Mouse (Mus musculus) cerebellum, postnatal 10 days (tissue): ENCODE measurements around the gene Spic.

Experiments
- DNase-seq, 2 experiments: peaks; one replicate each; pipeline ENCODE4 v3.0.0; 2021; ENCODE audit warnings: mixed read lengths in 2 of 2

Gene Spic

GRCm38 (mm10) chr10:88631330-88631953 is 53.4 kb downstream of the Spic start:
- DNase-seq, result no peak

DNA sequence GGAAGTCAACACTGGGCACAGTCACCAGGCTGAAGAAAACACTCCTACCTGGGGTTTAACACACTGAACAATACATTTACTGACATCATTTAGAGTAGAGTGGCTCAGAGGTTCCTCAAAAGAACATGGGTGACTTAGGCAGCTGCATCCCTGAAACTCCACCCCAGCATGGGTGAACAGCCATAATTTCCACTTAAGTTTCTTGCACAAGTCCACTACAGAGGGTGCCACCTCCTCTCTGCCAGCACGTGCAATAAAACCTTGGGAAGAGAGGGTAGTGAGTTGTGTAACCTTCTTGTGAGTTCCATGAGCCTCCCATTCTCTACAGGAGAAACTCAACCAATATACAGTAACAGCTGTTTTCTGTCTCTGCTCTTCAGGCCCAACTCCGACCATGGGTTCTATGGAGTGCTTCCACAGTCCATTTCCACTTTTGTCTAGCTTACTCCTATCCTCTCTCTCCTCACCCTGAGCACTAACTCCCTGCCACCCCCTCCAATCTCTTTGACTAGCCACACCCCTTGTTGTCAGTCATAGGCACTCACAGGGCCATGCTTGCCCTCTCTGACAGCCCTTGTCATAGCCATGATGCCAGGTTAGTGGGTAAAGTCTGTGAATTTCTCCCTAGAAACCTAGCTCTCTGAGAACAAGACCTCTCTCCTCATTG is 54.0 kb downstream of the Spic start:
- no peak for DNase-seq

- no peak for DNase-seq
These were observed 57.8 kb downstream of the Spic start for GRCm38 (mm10) chr10:88627052-88627451.

- DNase-seq, result no peak
These were observed 58.6 kb downstream of the Spic start for GRCm38 (mm10) chr10:88626176-88626575.
